In genomic region chr6:30356680-30357079, GRCm38 (mm10) we compare ENCODE assay signal across 11 mouse cellular contexts. TPM values are rescaled to one million over a fixed set of nuclear protein-coding genes. Genes with fewer than 3 reads are reported as not detected.
A peak's percentile ranks its signal among the peaks of the same experiment; 100 is the strongest.
DNase-seq lines count a peak whose midpoint lies in the region.
"Had no signal": no experiment of that assay in that cellular context is flagged by ENCODE, and none has a peak within 500 bp of the region (broad histone marks: within the 10 kb centered on the region; RNA-seq: fewer than 3 reads in every experiment).

No protein-coding gene starts in this region.

- H3K27ac ChIP-seq in embryonic facial prominence, embryonic 10.5 days (replicated peaks), result no peak overlapping the region

- H3K36me3 ChIP-seq in embryonic facial prominence, embryonic 10.5 days (replicated peaks), result peaks cover under 1% of the 10 kb centered on the region

- peaks cover 16% of the 10 kb centered on the region for H3K4me1 ChIP-seq in embryonic facial prominence, embryonic 10.5 days

- H3K9me3 ChIP-seq in embryonic facial prominence, embryonic 10.5 days, result no peaks in the 10 kb centered on the region

- 88% methylated on average over 12 of the region's 12 CpGs for WGBS in embryonic facial prominence, embryonic 10.5 days

- H3K27me3 ChIP-seq in embryonic facial prominence, embryonic 10.5 days (replicated peaks; ENCODE audit: low read depth, poor library complexity, severe bottlenecking), result no peaks in the 10 kb centered on the region
- H3K27me3 ChIP-seq: CH12.LX had no signal

- DNase-seq in cerebellum, adult 18-20 months, result peak; percentile 18 to 32
- no peak for DNase-seq in cerebellum, adult 9-10 months
- peak; percentile 25 to 66 for DNase-seq in spleen, postnatal 4 days (ENCODE audit: low spot score in 2 of 2)
- no peak for DNase-seq in spleen, postnatal 14 days (ENCODE audit: low spot score in 2 of 2)
- DNase-seq in cerebellum, postnatal 36 days, result peak; percentile 14 to 17
- peak; percentile 40 for DNase-seq in testis, postnatal 14 days (ENCODE audit: low spot score)
- no peak for DNase-seq in kidney, postnatal 25 days
- DNase-seq in embryonic facial prominence, embryonic 10.5 days (ENCODE audit: low spot score), result no peak
- DNase-seq: embryo, embryonic 11 days; heart, postnatal 4 days had no signal

- no peak overlapping the region for H3K4me3 ChIP-seq in embryonic facial prominence, embryonic 10.5 days

RNA-seq across cellular contexts. Expression of gene Zc3hc1, which starts 34.1 kb away (rescaled TPM):
- 84.6 and 90.8 TPM in 2 replicates for polyA plus RNA-seq in embryonic facial prominence, embryonic 10.5 days (2016; fragmentation: Nextera tagmentation; extraction: Ambion mirVana)

RNA-seq across cellular contexts. Expression of gene Klhdc10, which starts 45.0 kb away (rescaled TPM):
- 36.2 and 37.3 TPM in 2 replicates for polyA plus RNA-seq in embryonic facial prominence, embryonic 10.5 days (2016; fragmentation: Nextera tagmentation; extraction: Ambion mirVana)

RNA-seq across cellular contexts. Expression of gene Ube2h, which starts 52.3 kb away (rescaled TPM):
- 34.0 and 35.4 TPM in 2 replicates for polyA plus RNA-seq in embryonic facial prominence, embryonic 10.5 days (2016; fragmentation: Nextera tagmentation; extraction: Ambion mirVana)

Comparison
In these comparisons a context has a peak if more than half of its experiments do, and no peak if none do; other contexts are left out.
1. DNase-seq: peak in cerebellum, adult 18-20 months (2 of 2), spleen, postnatal 4 days (2 of 2), cerebellum, postnatal 36 days (2 of 2) and testis, postnatal 14 days (single experiment); none in cerebellum, adult 9-10 months (single experiment), spleen, postnatal 14 days (0 of 2), kidney, postnatal 25 days (0 of 2) and embryonic facial prominence, embryonic 10.5 days (single experiment).